Mouse (Mus musculus): ENCODE measurements at regions not wholly inside any gene's neighbourhood (a gene's known extent, or its start where the extent isn't known, plus 50 kb on each side); places are given as distances from the start of the nearest gene placed in this dataset.

DNA sequence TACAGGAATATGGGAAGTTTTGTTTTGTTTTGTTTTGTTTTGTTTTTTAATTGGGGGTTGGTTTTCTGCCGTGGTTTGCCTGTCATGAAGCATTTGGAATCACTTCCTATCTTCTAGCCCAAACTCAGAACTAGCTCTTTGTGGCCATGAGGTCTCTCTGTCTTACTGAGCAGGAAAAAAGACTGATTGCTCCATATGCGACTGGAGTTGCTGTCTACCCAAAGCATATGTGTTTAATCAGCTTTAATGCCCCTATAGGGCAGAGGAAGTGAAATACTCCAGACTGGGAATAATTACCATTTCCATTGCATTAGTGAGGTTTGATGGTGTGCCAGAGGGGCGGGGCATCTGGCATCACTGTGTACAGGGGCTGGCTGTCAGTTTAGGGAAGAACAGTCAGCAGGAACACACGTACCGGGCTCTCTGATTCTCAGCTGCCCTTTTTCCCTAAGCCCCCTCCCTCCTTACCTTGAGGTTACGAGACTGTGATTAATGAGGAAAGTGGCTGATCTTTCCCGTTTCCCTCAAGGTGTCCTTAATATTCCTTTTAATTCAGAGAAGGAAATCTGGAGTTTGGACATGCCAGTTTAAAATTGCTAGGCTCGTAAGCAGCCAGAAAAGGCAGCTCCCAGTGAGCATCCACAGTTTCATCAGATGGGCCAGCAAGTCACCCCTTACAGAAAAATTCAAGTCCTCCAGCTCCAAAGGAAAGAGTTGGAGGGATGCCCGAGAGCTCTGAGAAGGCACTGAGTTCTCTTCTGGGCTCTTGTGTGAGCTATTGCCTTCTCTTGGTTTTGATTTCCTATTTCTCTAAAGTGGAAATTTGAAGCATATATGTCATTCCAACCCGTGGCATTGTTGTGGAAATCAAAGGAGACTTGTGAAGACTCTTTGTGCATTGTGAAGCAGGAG lies 2482.1 kb upstream of the 5930422O12Rik start:
- DNase-seq, result no peak

GRCm38 (mm10) chr8:30952818-30953217 lies 2475.7 kb upstream of the 5930422O12Rik start:
- no peak for DNase-seq

GRCm38 (mm10) chr8:30959436-30960180 lies 2468.9 kb upstream of the 5930422O12Rik start:
- DNase-seq, result no peak

- DNase-seq, result no peak
Observed at GRCm38 (mm10) chr8:30960486-30960885, 2468.0 kb upstream of the 5930422O12Rik start.

- no peak for DNase-seq
Observed at GRCm38 (mm10) chr8:30962207-30962606, 2466.3 kb upstream of the 5930422O12Rik start.

- DNase-seq, result no peak
Observed at GRCm38 (mm10) chr8:30982814-30983213, 2445.7 kb upstream of the 5930422O12Rik start.

DNA sequence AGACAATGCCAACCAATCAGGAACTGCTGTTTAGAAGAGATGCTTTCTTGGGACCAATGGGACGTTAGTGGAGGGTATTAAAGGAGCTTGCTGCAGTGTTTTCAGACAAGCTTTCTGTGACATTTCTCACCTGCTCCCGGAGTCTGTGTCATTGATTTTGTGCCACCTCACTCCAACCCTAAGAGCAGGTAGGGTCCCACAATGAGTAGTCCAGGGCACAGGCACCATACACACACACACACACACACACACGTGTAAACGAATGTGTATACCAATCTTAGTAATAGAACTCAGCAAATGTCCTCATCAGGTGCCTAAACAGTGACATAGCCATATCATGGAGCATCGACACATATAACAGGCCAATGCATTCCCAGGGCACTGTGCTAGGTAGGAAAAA lies 2440.5 kb upstream of the 5930422O12Rik start:
- DNase-seq, result no peak

DNA sequence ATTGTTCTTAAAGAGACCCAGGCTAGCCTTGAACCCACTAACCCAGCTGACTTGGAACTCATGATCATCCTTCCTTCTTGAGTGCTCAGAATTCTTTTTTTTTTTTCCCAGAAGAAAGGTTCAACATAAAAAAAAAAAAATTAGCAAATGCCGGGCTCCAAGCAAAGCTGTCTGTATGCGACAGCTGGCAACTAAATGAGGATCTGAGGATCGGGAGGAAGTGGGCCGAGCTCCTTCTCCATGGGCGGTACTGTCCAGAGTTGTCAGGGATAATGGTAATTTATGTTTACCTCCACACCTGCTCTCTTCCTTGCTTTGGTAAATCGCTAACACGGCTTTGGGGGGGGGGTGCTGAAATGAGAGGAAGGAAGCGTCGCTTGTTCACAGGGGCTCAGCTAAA lies 2429.9 kb upstream of the 5930422O12Rik start:
- no peak for DNase-seq

- no peak for DNase-seq
Observed at GRCm38 (mm10) chr8:31000120-31000519, 2428.4 kb upstream of the 5930422O12Rik start.

DNA sequence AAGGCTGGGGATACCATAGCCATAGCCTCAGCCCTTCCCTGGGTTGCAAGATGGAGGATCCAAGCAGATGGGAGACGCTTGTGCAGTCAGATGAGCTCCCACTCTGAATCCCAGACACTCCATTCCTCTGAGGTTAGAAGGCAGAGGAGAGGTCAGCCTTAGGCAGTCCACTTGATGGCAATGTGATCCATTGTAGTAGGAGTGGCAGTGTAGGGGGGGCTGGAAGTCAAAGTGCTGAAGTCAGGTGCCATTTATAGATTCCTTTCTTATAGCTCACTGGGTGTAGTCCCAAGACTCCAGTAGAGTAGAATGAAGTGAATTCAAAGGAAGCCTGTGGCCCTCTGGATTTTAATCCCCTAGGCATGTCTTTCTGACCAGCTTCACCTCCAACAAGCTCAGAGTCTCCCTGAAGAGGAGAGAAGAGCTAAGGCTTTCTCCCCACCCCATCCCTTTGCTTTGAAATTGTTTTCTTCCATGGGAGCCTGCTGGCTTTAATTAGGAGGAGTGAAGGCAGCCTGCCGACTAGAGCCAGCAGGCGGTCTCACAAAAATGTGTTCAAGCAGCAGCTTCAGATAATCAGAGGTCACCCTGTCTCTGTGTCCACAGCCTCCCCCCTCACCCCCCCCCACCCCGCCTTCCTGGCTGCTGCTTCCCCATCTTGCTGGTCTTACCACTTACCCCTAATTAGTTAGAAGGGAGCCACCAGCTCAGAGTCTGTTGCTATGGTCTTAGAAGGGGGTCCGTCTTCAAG lies 2426.4 kb upstream of the 5930422O12Rik start:
- DNase-seq, result no peak

GRCm38 (mm10) chr8:31008309-31008708 lies 2420.2 kb upstream of the 5930422O12Rik start:
- no peak for DNase-seq

- DNase-seq, result no peak
Observed at GRCm38 (mm10) chr8:31012068-31012467, 2416.4 kb upstream of the 5930422O12Rik start.

- peak; percentile 49 to 51 for DNase-seq
Observed at GRCm38 (mm10) chr8:31031721-31032591, 2396.6 kb upstream of the 5930422O12Rik start.

DNA sequence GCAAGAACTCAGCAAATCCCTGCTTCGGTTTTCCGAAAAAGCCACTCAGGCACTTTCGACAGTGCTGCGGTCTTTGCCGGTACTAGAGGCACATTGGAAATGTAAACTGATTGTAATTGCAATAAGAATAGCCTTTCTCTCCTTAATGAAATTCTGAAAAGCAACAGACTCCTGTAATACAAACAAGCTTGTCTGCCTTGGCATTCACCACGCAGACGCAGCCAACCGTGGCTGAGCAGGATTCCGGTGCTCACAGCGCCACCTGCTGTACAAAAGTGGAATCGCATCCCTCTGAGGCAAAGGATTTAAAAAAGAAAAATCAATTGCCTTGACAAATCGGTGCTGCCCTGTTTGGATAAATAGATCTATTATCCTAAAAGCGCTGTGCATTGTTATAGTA lies 2395.2 kb upstream of the 5930422O12Rik start:
- DNase-seq, result peak; percentile 80 to 82

DNA sequence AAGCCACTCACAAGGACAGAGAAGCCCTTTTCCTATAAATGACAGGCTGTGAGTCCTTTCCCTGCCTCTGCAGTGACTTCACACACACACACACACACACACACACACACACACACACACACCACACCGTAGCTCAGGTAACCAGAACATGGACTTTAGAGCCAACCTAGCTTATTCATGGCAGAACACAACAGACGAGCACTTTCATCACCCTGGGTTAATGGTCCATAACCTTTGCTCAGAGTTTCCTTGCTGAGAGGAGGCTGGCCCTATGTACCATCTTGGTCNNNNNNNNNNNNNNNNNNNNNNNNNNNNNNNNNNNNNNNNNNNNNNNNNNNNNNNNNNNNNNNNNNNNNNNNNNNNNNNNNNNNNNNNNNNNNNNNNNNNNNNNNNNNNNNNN lies 2391.6 kb upstream of the 5930422O12Rik start:
- no peak for DNase-seq

Measured in B cell, adult 2 months (primary cell).